Mouse (Mus musculus): ENCODE results near the gene Olah. TPM values are rescaled to one million over a fixed set of nuclear protein-coding genes. Genes with fewer than 3 reads are reported as not detected.

Olah gene
- polyA plus RNA-seq, 1 experiment = not detected

GRCm38 (mm10) chr2:3292170-3292569 lies 104.8 kb downstream of the Olah start:
- Histone ChIP-seq H3K79me2 (ENCODE audit: control insufficient read depth, insufficient read depth) (peaks cover 99% of the 10 kb centered on the region), H3K27me3 (ENCODE audit: control insufficient read depth, insufficient read depth, insufficient read length) (no peaks in the 10 kb centered on the region), H3K4me3 (no peak overlapping the region), H3ac (ENCODE audit: control insufficient read depth, insufficient read length) (no peak overlapping the region), H3K36me3 (ENCODE audit: control insufficient read depth, insufficient read depth) (no peaks in the 10 kb centered on the region), H3K4me2 (ENCODE audit: low read depth) (no peak overlapping the region)
- no peak for TF ChIP-seq TCF3 (IDR thresholded peaks at IDR 0.05; ENCODE audit: insufficient read length, low read depth)
- TF ChIP-seq POLR2A (IDR thresholded peaks at IDR 0.05; ENCODE audit: insufficient read length, low read depth) = no peak
- TF ChIP-seq POLR2AphosphoS2 (IDR thresholded peaks at IDR 0.05; ENCODE audit: insufficient read length, low read depth) = no peak
- no peak for TF ChIP-seq USF1 (IDR thresholded peaks at IDR 0.05; ENCODE audit: low read depth)

Other genes starting within 250 kb of the Olah start
- 14.5 TPM for gene Nmt2, start 113.0 kb downstream of the Olah start, polyA plus RNA-seq (2012; fragmentation: generic; extraction: Trizol)
- gene Rpp38, start 64.6 kb downstream of the Olah start, polyA plus RNA-seq (2012; fragmentation: generic; extraction: Trizol) = 11.3 TPM
- gene Acbd7, start 61.0 kb downstream of the Olah start, polyA plus RNA-seq (2012; fragmentation: generic; extraction: Trizol) = 0.10 TPM
- 0.14 TPM for gene Meig1, start 25.4 kb upstream of the Olah start, polyA plus RNA-seq (2012; fragmentation: generic; extraction: Trizol)
- 1.5 TPM for gene Dclre1c, start 26.9 kb upstream of the Olah start, polyA plus RNA-seq (2012; fragmentation: generic; extraction: Trizol)
- 1.3 TPM for gene Suv39h2, start 77.8 kb upstream of the Olah start, polyA plus RNA-seq (2012; fragmentation: generic; extraction: Trizol)
- gene Gm45902, start 115.6 kb upstream of the Olah start, polyA plus RNA-seq (2012; fragmentation: generic; extraction: Trizol) = 1.1 TPM
- 29.9 TPM for gene Hspa14, start 115.6 kb upstream of the Olah start, polyA plus RNA-seq (2012; fragmentation: generic; extraction: Trizol)
- 0.71 TPM for gene Cdnf, start 115.8 kb upstream of the Olah start, polyA plus RNA-seq (2012; fragmentation: generic; extraction: Trizol)
- 10.0 TPM for gene Fam107b, start 173.3 kb upstream of the Olah start, polyA plus RNA-seq (2012; fragmentation: generic; extraction: Trizol)

Measured in myocyte (in vitro differentiated cells).